Mouse (Mus musculus) midbrain, postnatal 0 days (tissue): ENCODE measurements at regions not wholly inside any gene's neighbourhood (a gene's known extent, or its start where the extent isn't known, plus 50 kb on each side); places are given as distances from the start of the nearest gene placed in this dataset.

ENCODE experiments used
- ATAC-seq: fragments of 200-750 bp; cut with Nextera tagmentation; 2 replicates; pipeline ENCODE4 v1.8.0; 2017; ENCODE audit warnings: moderate number of reproducible peaks, mild to moderate bottlenecking, moderate TSS enrichment, moderate library complexity; ENCODE audit not compliant: low FRiP score
- DNase-seq: peaks from one replicate; pipeline ENCODE4 v3.0.0-alpha.2; 2015; ENCODE audit warnings: low spot score
- H3K27ac ChIP-seq: fragments of 300-500 bp; sonication (generic); 2 replicates; pipeline ENCODE4 v1.5.1; 2014; ENCODE audit warnings: low read depth, mild to moderate bottlenecking, low read length, mixed read lengths
- H3K27me3 ChIP-seq: fragments of 300-500 bp; sonication (generic); 2 replicates; pipeline ENCODE4 v1.6.1; 2014; ENCODE audit warnings: low read length, control low read depth, mixed read lengths; ENCODE audit not compliant: insufficient read depth
- H3K36me3 ChIP-seq: fragments of 300-500 bp; sonication (generic); 2 replicates; pipeline ENCODE4 v1.6.1; 2014; ENCODE audit warnings: low read length, control low read depth, mixed read lengths; ENCODE audit not compliant: insufficient read depth
- H3K4me1 ChIP-seq: fragments of 300-500 bp; sonication (generic); 2 replicates; pipeline ENCODE4 v1.6.1; 2014; ENCODE audit warnings: mild to moderate bottlenecking, control low read depth, antibody characterized with exemption, low read length, mixed read lengths; ENCODE audit not compliant: insufficient read depth
- H3K4me2 ChIP-seq: fragments of 300-500 bp; sonication (generic); 2 replicates; pipeline ENCODE4 v1.6.1; 2014; ENCODE audit warnings: low read depth, mild to moderate bottlenecking, low read length, mixed read lengths; ENCODE audit not compliant: poor library complexity, severe bottlenecking
- H3K4me3 ChIP-seq: fragments of 300-500 bp; sonication (generic); 2 replicates; pipeline ENCODE4 v1.5.1; 2014; ENCODE audit warnings: low read depth, mild to moderate bottlenecking, low read length, moderate library complexity
- H3K9ac ChIP-seq: fragments of 300-500 bp; sonication (generic); replicated peaks from 2 replicates; pipeline ENCODE4 v1.6.1; 2014; ENCODE audit warnings: mild to moderate bottlenecking, low read length, moderate library complexity, mixed read lengths; ENCODE audit not compliant: poor library complexity, severe bottlenecking
- H3K9me3 ChIP-seq: fragments of 300-500 bp; sonication (generic); 2 replicates; pipeline ENCODE4 v1.6.1; 2016; ENCODE audit warnings: low read length, control low read depth
- CTCF ChIP-seq: IDR thresholded peaks from 2 replicates; pipeline ENCODE4 v1.5.1; 2016; ENCODE audit warnings: antibody characterized with exemption, mild to moderate bottlenecking
- WGBS: fragments of 180-500 bp; shearing (Covaris S2); extraction: QIAGEN DNeasy Blood & Tissue Kit; methylation state at CpG from one replicate; pipeline ENCODE4 v1.1.7; 2014; 5-methylcytosine and 5-hydroxymethylcytosine counted together

DNA sequence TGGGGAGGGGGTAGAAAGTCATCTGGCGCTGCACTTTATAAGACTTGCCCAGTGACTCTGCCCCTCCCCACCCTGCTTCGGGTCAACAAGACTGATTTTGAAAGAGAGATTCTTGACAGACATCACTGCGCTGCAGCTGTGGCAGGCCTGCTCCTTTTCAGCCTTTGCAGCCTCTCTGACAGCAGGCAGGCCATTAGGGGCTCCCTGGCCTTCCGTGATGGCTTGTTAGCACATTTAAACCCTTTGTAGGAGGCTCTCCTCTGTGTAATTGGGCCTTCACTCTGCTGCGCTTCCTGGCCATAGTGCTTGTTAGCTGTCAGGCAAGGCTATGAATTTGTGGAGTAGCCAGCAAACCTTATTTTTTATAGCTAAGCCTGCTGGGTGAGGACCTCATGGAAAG lies 232.3 kb upstream of the Wscd1 start:
- H3K27me3 ChIP-seq = no peaks in the 10 kb centered on the region
- no peaks in the 10 kb centered on the region for H3K9me3 ChIP-seq
- ATAC-seq (no peak), DNase-seq (no peak)
- no peaks in the 10 kb centered on the region for H3K36me3 ChIP-seq
- no peaks in the 10 kb centered on the region for H3K4me1 ChIP-seq
- no peak overlapping the region for H3K27ac ChIP-seq
- H3K9ac ChIP-seq = no peak overlapping the region
- WGBS = 40% methylated on average over 5 of the region's 5 CpGs
- H3K4me3 ChIP-seq = no peak overlapping the region
- no peak overlapping the region for H3K4me2 ChIP-seq
- TF ChIP-seq CTCF = no peak

DNA sequence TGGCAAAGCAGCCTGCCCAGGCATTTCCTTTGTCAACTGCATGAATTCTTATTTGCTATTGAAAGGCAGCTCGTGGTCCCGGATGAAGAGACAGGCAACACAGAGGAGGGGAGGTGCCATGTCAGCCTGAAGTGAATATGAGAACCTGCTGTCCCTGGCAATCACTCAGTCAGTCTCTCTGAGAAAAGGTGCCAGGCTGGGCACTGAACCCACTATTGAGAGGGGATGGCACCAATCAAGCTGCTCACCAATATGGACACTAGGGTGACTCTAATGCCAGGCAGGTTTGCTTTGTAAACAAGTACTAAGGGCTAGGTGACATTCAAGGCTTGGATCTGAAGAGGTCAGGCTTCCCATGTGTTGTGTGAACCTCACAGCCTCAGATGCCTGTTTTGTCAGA lies 222.0 kb upstream of the Wscd1 start:
- WGBS = 64% methylated on average over 2 of the region's 2 CpGs
- Histone ChIP-seq H3K27me3 (no peaks in the 10 kb centered on the region), H3K9me3 (no peaks in the 10 kb centered on the region), H3K27ac (no peak overlapping the region), H3K36me3 (no peaks in the 10 kb centered on the region), H3K4me3 (no peak overlapping the region), H3K4me1 (no peaks in the 10 kb centered on the region), H3K9ac (no peak overlapping the region), H3K4me2 (no peak overlapping the region)
- no peak for DNase-seq
- no peak for TF ChIP-seq CTCF
- no peak for ATAC-seq

DNA sequence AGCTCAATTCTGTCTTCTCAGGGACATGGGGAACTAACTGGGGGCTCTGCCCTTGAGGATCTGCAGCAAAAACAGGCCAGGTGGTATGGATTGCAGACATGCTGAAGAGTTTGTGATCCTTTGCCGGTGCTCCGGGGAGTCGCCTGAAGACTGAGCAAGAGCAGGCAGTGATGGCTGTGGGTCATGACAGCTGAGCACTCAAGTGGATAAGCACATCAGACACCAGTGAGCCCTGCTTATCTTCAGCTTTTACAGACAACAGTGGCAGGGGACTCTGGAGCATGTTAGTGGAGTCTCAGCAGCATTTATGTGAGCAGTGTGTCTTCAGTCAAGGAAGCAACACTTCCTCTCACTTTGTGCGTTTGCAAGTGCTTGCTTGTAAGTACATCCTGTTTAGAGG lies 221.1 kb upstream of the Wscd1 start:
- DNase-seq (no peak), ATAC-seq (no peak)
- 94% methylated on average over 4 of the region's 4 CpGs for WGBS
- Histone ChIP-seq H3K4me3 (no peak overlapping the region), H3K36me3 (no peaks in the 10 kb centered on the region), H3K9me3 (no peaks in the 10 kb centered on the region), H3K4me2 (no peak overlapping the region), H3K9ac (no peak overlapping the region), H3K4me1 (no peaks in the 10 kb centered on the region), H3K27me3 (no peaks in the 10 kb centered on the region), H3K27ac (no peak overlapping the region)
- TF ChIP-seq CTCF = no peak

DNA sequence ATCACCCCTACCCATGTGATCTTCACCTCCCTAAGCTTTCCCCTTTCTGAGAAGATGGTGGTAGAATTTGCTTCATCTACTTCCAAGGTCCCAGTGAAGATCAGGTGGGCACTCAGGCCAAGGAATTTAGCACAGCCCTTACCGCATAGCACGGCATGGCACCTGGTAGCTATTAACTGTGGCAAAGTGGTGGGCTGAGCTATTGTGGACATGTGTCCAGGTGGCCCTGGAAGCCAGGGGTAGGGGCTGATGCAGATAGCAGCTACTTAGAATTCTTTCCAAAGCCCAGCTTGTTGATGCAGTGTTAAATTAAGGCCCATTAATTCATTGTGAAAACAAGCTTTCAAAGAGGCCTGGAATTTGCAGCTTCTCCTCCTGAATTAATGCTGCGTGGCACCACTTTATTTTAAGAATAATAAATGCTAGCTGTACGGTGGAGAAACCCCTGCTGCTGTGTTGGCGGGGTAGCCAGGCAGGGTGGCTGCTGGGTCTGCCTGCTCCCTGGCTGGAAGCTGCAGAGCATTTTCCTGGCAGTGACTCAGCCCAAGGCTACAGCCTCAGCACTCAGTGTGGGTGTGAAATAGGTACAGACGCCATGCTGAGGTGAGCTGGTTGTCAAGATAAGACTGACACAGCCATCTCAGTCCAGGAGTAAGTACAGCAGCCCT lies 208.4 kb upstream of the Wscd1 start:
- 55% methylated on average over 6 of the region's 6 CpGs for WGBS

DNA sequence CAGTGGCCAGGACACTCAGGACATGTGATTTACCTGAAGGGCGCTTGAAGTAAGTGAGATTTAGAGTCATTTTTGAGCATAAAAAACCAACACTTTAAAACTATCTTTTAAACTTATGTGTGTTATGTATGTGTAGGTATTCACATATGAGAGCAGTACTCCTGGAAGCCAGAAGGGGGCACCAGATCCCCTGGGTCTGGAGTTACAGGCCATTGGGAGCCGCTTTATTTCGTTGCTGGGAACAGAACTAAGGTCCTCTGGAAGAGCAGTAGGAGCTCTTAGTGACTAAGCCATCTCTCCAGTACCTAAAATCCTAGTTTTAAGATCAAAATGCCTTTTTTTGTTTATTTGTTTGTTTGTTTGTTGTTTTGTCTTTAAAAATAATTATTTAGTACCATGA lies 192.3 kb upstream of the Wscd1 start:
- DNase-seq = no peak
- H3K9ac ChIP-seq = no peak overlapping the region
- WGBS = 90% methylated on average over 3 of the region's 3 CpGs
- H3K36me3 ChIP-seq = no peaks in the 10 kb centered on the region
- TF ChIP-seq CTCF = peak; percentile 40
- no peak overlapping the region for H3K27ac ChIP-seq
- H3K4me3 ChIP-seq = no peak overlapping the region
- ATAC-seq = no peak
- H3K4me1 ChIP-seq = no peaks in the 10 kb centered on the region
- no peak overlapping the region for H3K4me2 ChIP-seq
- H3K27me3 ChIP-seq = no peaks in the 10 kb centered on the region
- H3K9me3 ChIP-seq = no peaks in the 10 kb centered on the region

More for the DNA sequence above, 208.4 kb upstream of the Wscd1 start:
- TF ChIP-seq CTCF = no peak
- H3K27ac ChIP-seq = no peak overlapping the region
- H3K4me1 ChIP-seq = no peaks in the 10 kb centered on the region
- ATAC-seq = no peak
- no peak overlapping the region for H3K9ac ChIP-seq
- no peak overlapping the region for H3K4me3 ChIP-seq
- no peaks in the 10 kb centered on the region for H3K9me3 ChIP-seq
- H3K27me3 ChIP-seq = no peaks in the 10 kb centered on the region
- no peak overlapping the region for H3K4me2 ChIP-seq
- no peaks in the 10 kb centered on the region for H3K36me3 ChIP-seq
- DNase-seq = no peak

DNA sequence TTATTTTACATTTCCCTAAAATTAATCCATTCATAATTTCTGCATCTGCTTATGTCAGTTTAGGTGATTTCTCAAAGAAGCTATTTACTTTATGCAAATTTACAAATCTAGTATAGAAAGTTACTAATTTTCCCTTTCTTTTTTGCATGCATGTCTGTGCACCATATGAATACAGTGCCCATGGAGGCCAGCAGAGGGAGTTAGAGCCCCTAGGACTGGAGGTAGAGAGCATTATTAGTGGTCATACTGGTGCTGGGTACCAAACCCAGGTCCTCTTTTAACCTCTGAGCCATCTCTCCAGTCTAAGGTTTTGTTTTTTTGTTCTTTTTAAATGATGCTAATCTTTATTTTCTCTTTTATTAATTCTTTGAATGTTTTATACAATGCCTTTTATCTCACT lies 184.9 kb upstream of the Wscd1 start:
- DNase-seq (no peak), ATAC-seq (no peak)
- Histone ChIP-seq H3K27ac (no peak overlapping the region), H3K4me3 (no peak overlapping the region), H3K36me3 (no peaks in the 10 kb centered on the region), H3K27me3 (no peaks in the 10 kb centered on the region), H3K9me3 (no peaks in the 10 kb centered on the region), H3K9ac (no peak overlapping the region), H3K4me1 (no peaks in the 10 kb centered on the region), H3K4me2 (no peak overlapping the region)
- peak; percentile 30 for TF ChIP-seq CTCF
